Mouse (Mus musculus): Measurements from ENCODE around the gene Zfp105.

Gene Zfp105

DNA sequence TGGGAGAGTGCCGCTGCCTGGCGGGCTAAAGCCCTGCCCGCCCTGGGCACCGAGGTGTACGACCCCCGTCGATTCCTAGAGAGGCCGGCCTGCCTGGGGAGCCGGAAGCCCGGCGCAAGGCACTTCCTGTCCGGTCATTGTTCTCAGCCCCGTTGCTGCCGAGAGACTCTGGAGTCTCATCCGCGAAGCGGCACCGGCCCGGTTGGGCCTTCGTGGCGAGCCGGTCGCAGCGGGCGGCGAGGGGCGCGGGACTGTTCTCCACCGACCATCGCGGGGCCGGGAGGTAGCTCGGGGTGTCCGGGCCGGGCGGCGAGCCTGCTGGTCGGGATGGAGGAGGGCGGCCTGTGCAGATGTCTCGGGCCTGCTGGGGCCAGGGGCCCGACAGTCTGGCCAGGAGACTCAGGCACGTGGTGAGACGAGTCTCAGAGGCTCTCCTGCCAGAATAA lies at the start of gene Zfp105:
Gene Zfp105, plus strand, starts transcription at position 137 of the 446 bp plus-strand sequence.
- DNase-seq, result peak; percentile 4

DNA sequence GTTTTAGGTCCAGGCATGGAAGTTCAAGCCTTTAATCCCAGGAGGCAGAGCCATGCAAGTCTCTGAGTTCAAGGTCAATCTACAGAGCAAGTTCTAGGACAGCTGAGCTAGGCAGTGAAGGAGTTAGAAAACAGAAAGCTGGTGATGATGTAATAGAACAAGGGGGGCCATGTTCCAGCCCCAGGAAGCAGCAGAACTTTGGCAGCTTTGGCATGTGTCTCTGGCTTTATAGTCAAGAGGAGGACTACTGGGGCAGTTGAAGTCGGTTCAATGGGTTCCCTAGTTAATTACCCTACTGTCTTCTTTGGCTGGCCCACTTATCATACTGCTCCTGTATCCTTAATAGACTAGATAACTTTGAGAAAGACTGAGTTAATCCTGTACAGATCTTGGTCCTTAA lies 48.2 kb upstream of the Zfp105 start:
- no peak for DNase-seq

DNA sequence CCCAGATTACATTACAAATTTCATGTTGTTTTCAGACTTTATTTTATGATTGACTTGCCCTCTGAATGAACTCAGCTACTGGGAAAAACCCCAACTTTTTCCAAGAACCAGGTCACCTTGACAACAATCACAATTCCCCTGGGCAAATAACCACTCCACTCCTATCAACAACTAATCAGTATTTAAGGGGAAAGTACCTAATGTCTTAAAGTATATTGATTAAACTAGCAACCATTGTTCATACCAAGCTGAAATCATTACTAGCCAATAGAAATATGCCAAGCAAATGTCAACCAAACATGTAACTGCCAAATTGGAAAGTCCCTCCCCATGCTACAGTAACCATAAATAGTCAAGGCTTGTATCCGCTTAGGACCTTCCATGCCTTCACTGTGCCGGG lies 47.7 kb upstream of the Zfp105 start:
- no peak for DNase-seq

DNA sequence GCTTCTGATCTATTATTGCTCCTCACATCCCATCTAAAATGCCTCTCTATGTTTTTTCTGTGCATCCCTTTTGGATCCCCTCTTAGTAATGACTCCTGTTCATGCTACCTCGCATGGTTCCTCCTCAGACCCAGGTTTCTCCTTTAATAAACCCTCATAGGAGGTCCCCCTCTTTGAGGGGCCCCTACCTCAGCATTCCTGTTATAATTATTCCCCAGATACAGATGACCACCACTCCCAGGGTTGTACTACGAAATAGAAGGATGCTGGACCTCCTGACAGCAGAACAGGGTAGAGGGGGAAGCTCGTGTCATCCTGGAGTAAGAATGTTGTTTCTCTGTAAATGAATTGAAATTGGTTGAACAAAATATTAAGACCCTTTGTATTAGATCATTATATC lies 37.5 kb upstream of the Zfp105 start, which contains the start of gene Zkscan7:
Gene Zkscan7, plus strand, starts transcription at position 301 of the 400 bp plus-strand sequence.
- DNase-seq, result no peak

DNA sequence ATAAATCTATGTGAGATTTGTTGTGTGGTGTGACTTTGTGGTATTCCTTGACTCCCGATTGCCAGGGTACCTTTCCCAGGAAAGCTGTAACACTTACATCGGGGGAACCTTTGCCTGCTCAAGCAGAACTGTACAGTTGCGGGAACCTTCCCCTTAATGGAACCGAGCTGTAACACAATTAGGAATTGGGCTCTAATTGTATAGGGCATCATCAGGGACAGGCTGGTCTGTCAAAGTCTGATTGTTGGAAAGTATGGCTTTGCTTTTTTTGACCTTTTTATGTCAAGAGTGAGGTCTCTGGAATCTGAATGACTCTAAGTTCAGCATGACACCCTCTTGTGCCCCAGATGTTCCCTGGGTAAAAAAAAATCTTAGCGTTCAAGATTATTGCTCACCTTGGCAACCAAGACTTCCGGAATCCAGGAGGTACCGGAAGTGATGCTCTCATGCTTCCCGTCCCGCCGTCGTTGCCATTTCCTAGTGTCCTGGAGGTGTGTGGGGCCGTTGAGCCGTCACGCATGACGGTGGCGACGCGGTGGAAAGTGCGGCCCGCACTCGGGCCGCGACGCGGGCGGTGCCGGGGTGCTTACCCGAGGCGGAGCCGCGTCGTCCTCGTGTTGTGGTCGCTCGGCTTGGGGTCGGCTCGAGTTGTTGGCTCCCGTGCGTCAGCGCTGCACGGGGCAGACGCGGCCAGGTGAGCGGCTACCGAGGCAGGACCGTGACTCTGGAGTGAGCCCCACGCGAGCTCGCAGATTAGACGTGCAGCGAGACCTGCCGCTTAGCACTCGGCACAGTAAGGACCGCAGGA lies 36.3 kb upstream of the Zfp105 start:
- DNase-seq, result peak; percentile 73

DNA sequence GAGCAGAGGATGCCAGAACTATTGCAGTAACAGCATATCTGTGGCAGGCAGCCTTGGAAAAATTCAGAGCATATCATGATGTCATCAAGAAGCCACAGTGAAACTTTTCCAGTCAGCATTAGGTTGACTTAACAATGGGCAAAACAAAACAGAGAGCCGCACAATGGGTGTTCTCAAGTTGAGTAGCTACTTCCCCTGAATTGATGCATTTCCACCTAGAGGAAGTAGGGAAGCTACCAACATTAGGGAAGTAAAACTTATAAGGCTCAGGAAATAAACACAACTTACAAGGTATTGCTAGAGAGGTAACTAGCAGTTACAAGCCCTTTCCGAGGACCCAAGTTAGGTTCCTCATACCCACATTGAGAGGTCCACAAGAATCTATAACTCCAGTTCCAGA lies 21.8 kb upstream of the Zfp105 start:
- no peak for DNase-seq

DNA sequence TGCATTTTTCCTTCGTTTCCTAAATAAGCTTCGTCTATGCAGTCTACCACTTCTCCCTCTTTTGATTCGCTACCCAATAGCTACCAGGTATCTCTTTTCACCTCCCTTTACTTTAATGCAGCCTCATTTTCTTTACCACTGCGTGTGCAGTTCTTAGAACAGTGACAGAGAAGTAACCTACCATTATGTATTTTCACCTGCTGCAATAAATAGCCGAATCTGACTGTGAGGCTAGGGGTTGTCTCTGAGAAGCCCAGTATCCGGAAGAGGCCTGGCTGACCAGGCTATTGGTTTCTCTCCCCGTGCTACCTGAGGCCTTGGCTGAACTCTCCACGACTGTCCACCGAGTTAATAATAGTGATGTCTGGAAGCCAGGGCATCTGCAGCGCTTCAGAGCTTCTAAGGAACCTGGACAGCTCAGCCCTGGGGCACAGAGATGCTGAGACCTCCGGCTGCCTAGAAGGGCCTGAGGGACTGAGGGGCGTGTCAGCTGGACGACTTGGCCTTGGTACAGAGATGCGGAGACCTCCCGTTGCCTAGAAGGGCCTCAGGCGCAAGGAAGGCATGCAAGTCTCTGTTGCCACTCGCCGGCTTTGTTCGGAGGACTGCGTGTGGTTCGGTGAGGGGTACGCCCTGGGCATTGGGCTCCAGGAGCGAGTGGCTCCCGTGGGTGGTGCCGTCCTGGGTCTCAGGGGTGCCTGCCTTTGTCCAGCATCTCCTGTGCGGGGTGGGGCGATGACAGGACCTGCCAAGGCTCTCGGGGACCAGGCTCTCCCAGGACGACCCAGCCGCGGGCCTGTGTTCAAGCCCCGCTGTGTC lies 19.9 kb upstream of the Zfp105 start:
- no peak for DNase-seq

DNA sequence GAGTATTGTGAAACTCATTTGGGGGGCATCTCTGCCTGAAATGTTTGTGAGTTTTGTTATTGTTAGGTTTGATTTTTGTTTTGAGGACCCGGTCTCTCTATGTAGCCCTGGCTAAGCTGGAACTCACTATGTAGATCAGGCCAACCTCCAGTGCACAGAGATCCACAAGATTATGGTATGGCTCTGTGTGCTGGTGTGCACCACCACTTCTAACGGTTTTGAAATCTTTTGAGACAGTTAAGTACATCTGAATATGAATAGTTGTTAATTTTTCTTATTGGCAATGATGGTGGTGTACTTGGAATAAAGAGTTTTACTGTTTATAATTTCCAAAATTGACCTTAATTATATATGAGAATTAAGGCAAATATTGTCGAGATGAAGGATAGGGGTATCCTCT lies 436 bp upstream of the Zfp105 start:
- DNase-seq, result no peak

DNA sequence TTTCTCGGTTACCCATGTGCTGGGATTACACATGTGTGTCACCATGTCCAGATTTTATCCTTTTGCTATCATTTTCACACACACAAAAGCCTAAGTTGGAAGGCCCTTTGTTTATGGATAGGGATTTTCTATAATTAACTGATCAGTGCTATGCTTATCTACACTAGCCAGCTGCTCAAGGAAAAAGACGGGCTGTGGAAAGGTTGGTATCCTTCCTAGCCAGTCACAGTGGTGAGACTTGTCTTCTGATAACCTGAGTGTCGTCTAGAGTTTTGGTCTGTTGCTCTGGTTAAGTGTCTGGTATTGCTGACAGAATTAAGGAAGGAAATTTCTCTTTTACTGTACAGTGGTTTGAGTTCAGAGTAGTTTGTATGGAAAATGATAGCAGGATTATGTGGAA lies 6.0 kb downstream of the Zfp105 start:
- no peak for DNase-seq

DNA sequence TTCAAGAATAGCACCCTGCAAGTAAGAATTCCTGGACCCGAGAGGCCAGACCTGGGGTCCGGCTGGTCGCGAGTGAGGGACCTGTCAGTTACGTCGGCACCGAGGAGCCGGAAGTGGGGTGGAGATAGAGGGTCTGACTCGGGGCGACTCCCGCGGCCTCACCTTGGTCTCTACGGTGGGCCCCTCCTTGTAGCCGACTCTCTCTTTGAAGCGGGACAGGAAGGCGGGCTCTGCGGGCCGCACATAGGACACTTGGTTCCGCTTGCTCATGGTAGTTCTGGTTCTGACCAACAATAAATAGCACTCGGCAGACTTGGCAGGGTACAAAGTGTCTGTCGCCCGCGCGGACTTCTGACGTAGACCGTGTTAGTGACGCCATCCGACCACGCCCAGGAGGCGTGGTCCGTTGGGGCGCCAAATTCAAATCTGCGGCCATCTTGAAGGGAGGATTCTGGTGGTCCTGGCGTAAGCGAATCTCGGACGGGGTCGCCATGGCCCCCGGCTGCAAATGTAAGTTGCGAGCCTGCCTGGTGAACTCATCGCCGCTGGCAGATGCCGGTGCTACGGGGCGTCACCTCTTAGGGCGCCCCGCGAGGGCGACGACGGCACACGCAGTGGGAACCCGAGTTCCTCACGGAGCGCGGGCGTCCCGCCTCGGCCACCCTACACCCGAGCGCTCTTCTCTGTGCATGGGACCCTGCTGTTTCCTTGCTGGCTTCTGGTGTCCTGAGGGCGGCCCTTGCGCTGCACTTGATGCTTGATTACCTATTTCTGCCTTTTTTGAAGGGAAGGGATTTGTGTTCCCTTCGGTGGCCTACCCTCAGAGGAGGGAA lies 28.0 kb downstream of the Zfp105 start, which contains the start of the genes 1110059G10Rik and Kif15:
Gene 1110059G10Rik, minus strand, starts transcription at position 358 of the 833 bp plus-strand sequence.
Gene Kif15, plus strand, starts transcription at position 404 of the 833 bp plus-strand sequence.
- peak; percentile 93 for DNase-seq
